Mouse (Mus musculus): ENCODE measurements around the gene Vmn1r51.
"Not testable (repeated sequence)": the region's sequence is repeated elsewhere in the genome, so short reads cannot be mapped to it uniquely, and the experiment has no call there.

Gene Vmn1r51

GRCm38 (mm10) chr6:90122296-90122695, at the start of gene Vmn1r51:
Vmn1r51 (plus strand) TSS chr6:90122596.
- not testable (repeated sequence) for DNase-seq

DNA sequence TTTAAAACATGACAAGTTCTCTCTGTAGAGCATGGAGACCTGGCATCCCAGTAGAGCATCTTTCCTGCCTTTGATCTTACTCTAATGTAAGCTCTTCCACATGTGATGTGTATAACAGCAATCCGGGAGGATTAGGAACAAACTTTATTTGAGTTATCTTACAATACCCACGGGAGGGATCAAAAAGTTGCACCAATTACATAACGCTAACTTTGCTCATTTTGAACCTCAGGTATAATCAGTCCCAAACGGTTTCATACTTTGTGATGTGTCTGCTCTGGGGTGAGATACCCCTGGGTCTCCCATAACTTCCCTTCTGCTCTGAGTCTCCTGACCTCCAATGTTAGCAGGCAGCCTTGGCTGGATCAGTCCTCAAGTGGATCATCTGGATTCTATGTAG, 44.0 kb upstream of the Vmn1r51 start, which contains the start of gene Vmn1r49:
Vmn1r49 (minus strand) TSS at position 101 of the 400 bp plus-strand sequence.
- no peak for DNase-seq

DNA sequence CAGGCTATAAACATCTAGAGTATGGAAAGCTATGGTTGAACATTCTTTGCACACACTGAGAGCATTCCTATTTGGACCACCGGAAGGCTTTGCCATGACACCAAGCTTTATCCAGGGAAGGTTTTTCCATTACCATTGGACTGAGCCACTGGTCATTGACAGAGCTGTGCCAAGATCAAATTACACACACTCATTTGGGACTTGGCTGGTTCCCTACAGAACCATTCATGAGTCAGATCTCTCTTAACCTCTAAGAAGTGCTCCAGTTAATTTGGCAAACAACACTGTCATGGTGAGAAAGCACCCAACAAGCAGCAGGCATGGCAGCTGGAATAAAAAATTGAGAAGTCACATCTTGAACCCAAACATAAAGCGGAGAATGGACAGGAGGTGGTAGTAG, 21.8 kb upstream of the Vmn1r51 start:
- no peak for DNase-seq

DNA sequence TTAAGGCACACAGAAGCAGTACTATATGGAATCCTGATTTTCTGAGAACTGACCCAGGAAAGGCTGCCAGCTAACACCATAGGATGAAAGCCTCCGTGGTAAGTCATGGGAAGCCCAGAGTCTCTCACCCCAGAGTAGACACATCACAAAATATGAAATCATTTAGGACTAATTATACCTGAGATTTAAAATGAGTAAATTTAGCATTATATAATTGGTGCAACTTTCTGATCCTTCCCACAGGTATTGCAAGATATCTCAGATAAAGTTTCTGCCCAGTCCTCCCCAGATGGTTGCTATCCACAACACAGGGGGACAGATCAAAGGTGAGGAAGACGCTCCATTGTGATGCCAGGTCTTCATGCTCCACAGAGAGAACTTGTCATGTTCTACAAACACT, 21.3 kb upstream of the Vmn1r51 start, which contains the start of gene Vmn1r50:
Vmn1r50 (plus strand) TSS at position 301 of the 400 bp plus-strand sequence.
- DNase-seq: no peak

GRCm38 (mm10) chr6:90160139-90160538, 37.7 kb downstream of the Vmn1r51 start:
- DNase-seq: no peak

DNA sequence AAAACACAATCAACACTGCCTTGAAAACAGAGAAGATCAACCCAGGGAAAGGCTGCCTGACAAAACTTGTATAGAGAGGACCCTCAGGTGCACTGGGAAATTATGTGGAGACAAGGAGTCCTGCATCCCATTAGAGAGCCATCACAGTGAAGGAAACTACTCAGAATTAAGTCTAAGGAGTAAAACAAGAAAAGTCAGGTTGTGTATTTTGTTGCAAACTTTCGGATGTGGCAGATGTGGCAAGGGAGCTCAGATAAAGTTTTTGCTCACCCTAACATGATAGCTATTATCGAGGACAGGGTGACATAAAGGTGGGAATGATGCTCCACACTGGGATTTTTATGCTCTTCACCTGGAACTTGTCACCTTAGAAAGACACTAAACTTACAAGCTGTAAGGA, 52.1 kb downstream of the Vmn1r51 start, which contains the start of gene Vmn1r52:
Vmn1r52 (plus strand) TSS at position 301 of the 400 bp plus-strand sequence.
- no peak for DNase-seq

Data from kidney, postnatal 14 days (tissue).